Mouse (Mus musculus): ENCODE results near the gene Daxx. TPM values are rescaled to one million over a fixed set of nuclear protein-coding genes. Genes with fewer than 3 reads are reported as not detected.

The Daxx gene
- polyA plus RNA-seq, 1 experiment from 2014 or later: 41.6 TPM

DNA sequence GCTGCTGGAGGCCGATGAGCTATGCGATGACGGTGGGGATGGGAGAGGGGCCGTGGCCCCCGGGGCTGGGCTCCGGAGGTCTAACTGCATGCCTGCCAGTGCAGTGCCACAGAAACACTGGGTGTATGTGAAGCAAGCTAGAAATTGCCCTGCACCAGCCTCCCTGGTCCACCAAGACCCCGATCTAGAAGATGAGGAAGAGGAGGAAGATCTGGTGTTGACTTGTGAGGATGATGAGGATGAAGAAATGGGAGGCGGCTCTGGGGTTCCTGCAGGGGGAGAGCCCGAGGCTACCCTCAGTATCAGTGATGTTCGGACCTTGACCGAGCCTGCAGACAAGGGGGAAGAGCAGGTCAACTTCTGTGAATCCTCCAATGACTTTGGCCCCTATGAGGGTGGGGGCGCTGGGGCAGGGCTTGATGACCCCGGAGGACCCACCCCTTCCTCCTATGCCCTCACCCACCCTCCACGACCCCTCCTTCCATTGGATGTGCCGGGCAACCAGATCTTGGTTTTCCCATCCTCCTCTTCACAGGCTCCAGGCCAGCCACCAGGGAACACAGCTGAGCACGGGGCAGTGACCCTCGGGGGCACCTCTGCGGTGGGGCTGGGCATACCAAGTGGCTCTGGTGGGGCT is 8.6 kb downstream of the Daxx start:
- Histone ChIP-seq H3K4me3 (ENCODE audit: low read length) (no peak overlapping the region), H3K27ac (ENCODE audit: low read length) (no peak overlapping the region), H3K9me3 (ENCODE audit: control insufficient read depth, low read length) (no peaks in the 10 kb centered on the region), H3K4me2 (ENCODE audit: low read depth, low read length) (no peak overlapping the region), H3K4me1 (ENCODE audit: control insufficient read depth, insufficient read depth, low read length) (peaks cover 24% of the 10 kb centered on the region), H3K9ac (ENCODE audit: low read depth, low read length) (no peak overlapping the region), H3K27me3 (replicated peaks; ENCODE audit: control insufficient read depth, insufficient read depth, low read length) (no peaks in the 10 kb centered on the region), H3K36me3 (ENCODE audit: control insufficient read depth, insufficient read depth, low read length) (peaks cover 17% of the 10 kb centered on the region)
- WGBS: 83% methylated on average over 18 of the region's 18 CpGs
- no peak for ATAC-seq

DNA sequence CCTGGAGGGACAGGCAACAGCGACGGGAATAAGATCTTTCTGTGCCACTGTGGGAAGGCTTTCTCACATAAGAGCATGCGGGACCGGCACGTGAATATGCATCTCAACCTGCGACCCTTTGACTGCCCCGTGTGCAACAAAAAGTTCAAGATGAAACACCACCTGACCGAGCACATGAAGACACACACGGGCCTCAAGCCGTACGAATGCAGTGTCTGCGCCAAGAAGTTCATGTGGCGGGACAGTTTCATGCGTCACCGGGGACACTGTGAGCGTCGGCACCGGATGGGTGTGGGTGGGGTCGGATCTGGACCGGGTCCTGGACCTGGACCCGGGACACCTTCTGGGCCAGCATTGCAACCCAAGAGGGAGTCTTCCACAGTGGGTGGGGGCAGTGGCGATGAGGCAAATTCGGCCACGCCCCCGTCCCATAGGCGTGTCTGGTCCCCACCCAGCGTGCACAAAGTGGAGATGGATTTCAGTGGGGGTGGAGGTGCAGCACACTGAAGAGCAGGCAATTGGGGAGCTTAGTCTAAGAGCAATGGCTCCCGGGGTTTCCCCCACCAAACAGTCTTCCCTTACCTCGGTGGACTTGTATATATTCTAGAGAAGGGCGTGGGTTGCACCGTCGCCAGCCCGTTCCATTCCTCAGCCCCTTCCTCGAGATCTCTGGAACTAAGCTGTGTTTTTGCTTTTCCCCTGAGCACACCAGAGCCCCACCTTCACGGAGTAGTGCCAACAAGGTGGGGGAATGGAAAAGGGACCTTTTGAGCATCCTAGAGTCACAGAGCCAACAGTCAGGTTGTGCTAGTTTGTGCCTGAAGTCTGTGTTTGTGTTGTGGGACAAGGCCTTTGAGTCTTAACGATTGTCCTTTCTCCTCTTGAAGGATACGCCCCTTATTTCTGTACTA is 9.3 kb downstream of the Daxx start:
- peaks cover 24% of the 10 kb centered on the region for H3K4me1 ChIP-seq (ENCODE audit: control insufficient read depth, insufficient read depth, low read length)
- WGBS: 57% methylated on average over 37 of the region's 37 CpGs

DNA sequence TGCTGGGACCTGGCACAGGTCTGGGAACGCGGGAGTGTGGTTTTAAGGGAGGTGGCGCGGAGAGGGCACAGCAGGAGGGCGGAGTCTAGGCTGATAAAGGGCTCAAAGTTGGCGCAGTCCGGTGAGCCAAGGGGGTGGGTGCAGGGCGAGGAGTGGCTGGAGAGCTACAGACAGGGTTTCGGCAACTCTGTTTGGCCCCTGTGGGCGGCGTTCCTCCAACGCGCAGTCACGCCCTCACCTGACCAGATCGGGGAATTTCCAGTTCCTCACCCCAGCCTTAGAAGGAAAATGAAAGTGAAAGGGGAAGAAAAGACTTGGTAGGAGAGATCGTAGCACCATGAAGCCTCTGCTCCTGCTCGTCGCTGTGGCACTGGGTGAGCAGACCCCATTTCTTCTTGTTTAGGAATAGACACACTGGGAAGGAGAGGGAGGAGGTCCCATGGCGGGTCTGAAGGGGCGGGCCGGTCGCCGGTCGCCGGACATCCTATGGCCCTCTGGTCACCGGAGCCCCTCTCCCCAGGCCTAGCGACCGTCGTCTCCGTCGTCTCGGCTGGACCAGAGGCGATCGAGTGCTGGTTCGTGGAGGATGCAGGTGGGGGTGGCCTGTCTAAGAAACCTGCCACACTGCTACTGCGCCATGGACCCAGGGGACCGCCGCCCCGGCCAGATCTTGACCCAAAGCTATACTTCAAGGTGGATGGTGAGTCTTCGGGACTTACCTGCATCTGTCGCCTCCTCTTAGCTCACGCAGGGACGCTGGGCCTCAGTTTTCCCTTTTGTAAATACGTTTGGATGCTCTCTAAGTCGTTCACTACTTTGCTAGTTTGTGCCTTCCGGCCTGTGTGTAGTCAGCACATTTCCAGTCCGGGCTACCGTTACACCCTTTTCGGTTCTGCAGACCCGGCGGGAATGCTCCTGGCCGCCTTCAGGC is 10.4 kb downstream of the Daxx start:
- H3K4me1 ChIP-seq (ENCODE audit: control insufficient read depth, insufficient read depth, low read length): peaks cover 24% of the 10 kb centered on the region
- H3K4me3 ChIP-seq (ENCODE audit: low read length): peak overlapping the region; percentile 81
- under 1% methylated on average over 52 of the region's 52 CpGs for WGBS
- peak; percentile 27 for ATAC-seq
- peaks cover 7% of the 10 kb centered on the region; the same call in 1 of the 2 replicates for H3K36me3 ChIP-seq (ENCODE audit: control insufficient read depth, insufficient read depth, low read length)
- H3K27me3 ChIP-seq (replicated peaks; ENCODE audit: control insufficient read depth, insufficient read depth, low read length): no peaks in the 10 kb centered on the region
- peak overlapping the region; percentile 97 for H3K4me2 ChIP-seq (ENCODE audit: low read depth, low read length)
- no peaks in the 10 kb centered on the region for H3K9me3 ChIP-seq (ENCODE audit: control insufficient read depth, low read length)
- H3K9ac ChIP-seq (ENCODE audit: low read depth, low read length): peak overlapping the region; percentile 80
- H3K27ac ChIP-seq (ENCODE audit: low read length): peak overlapping the region; percentile 85

More for the DNA sequence above, 9.3 kb downstream of the Daxx start:
- Histone ChIP-seq H3K27ac (ENCODE audit: low read length) (peak overlapping the region; percentile 85; the same call in 1 of the 2 replicates), H3K4me2 (ENCODE audit: low read depth, low read length) (peak overlapping the region; percentile 97), H3K36me3 (ENCODE audit: control insufficient read depth, insufficient read depth, low read length) (peaks cover 15% of the 10 kb centered on the region), H3K9ac (ENCODE audit: low read depth, low read length) (peak overlapping the region; percentile 80; the same call in 1 of the 2 replicates), H3K4me3 (ENCODE audit: low read length) (peak overlapping the region; percentile 81), H3K9me3 (ENCODE audit: control insufficient read depth, low read length) (no peaks in the 10 kb centered on the region), H3K27me3 (replicated peaks; ENCODE audit: control insufficient read depth, insufficient read depth, low read length) (no peaks in the 10 kb centered on the region)
- no peak for ATAC-seq

DNA sequence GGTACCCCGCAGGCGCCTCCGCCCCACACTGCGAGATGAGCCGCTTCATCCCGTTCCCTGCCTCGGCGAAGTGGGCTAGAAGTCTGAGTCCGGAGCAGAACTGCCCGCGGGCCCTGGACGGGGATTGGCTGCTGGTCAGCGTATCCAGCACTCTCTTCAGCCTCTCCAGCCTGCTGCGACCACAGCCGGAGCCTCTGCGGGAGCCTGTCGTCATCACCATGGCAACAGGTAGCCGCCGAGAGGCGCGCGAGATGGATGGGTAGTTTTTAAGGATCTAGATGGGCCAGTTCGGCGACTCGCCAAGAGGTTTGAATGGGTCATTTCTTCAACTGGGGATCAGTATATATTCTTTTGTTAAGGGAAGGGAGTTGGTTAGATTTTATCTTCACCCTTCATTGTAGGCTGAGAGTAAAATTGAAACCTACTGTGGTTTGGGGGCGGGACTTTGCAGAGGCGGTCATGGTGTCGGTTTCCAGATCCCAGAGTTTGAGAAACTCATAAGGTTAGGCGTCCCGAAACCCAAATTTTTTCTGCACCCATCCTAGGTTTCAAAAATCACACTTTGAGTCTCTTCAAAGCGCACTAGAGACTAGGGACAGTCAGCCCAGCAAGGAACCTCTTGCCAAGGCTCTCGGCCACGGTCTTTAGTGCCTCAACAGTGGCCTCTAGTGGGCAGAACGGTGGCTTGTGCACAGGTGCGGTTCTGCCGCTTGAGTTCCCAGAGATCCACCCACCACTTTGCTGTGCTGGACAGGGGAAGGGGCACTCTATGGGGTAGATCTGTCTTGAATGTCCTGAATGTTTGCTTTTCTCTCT is 11.3 kb downstream of the Daxx start:
- peaks cover 3% of the 10 kb centered on the region; the same call in 1 of the 2 replicates for H3K9me3 ChIP-seq (ENCODE audit: control insufficient read depth, low read length)
- no peaks in the 10 kb centered on the region for H3K27me3 ChIP-seq (replicated peaks; ENCODE audit: control insufficient read depth, insufficient read depth, low read length)
- H3K9ac ChIP-seq (ENCODE audit: low read depth, low read length): peak overlapping the region; percentile 80
- H3K4me1 ChIP-seq (ENCODE audit: control insufficient read depth, insufficient read depth, low read length): peaks cover 17% of the 10 kb centered on the region
- peak overlapping the region; percentile 85 for H3K27ac ChIP-seq (ENCODE audit: low read length)
- peak overlapping the region; percentile 81 for H3K4me3 ChIP-seq (ENCODE audit: low read length)
- WGBS: 1% methylated on average over 36 of the region's 36 CpGs
- H3K4me2 ChIP-seq (ENCODE audit: low read depth, low read length): peak overlapping the region; percentile 97
- H3K36me3 ChIP-seq (ENCODE audit: control insufficient read depth, insufficient read depth, low read length): peaks cover 10% of the 10 kb centered on the region; the same call in 1 of the 2 replicates
- ATAC-seq: peak; percentile 27

DNA sequence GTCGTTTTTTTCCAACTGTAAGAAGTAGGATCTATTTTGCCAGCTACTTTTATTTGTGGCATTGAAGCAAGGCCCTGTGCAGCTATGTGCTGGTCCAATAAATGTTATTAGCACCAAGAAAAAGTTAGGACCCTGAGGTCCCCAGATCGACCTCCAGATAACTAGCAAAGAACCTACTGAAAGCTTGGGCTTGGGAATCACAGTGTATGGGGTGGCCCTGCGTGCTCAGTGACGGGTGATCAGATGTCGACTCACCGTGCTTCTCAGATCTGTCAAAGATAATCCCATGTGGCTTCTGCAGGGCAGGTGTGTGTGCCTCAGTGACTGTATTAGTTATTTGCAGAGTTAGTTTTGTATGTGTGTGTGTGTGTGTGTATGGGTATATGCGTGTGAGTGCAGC is 12.1 kb downstream of the Daxx start:
- Histone ChIP-seq H3K9ac (ENCODE audit: low read depth, low read length) (no peak overlapping the region), H3K4me2 (ENCODE audit: low read depth, low read length) (no peak overlapping the region), H3K27ac (ENCODE audit: low read length) (no peak overlapping the region), H3K36me3 (ENCODE audit: control insufficient read depth, insufficient read depth, low read length) (peaks cover 17% of the 10 kb centered on the region), H3K9me3 (ENCODE audit: control insufficient read depth, low read length) (peaks cover 3% of the 10 kb centered on the region; the same call in 1 of the 2 replicates), H3K4me1 (ENCODE audit: control insufficient read depth, insufficient read depth, low read length) (peaks cover 16% of the 10 kb centered on the region), H3K4me3 (ENCODE audit: low read length) (no peak overlapping the region), H3K27me3 (replicated peaks; ENCODE audit: control insufficient read depth, insufficient read depth, low read length) (no peaks in the 10 kb centered on the region)
- 89% methylated on average over 7 of the region's 7 CpGs for WGBS
- ATAC-seq: no peak

DNA sequence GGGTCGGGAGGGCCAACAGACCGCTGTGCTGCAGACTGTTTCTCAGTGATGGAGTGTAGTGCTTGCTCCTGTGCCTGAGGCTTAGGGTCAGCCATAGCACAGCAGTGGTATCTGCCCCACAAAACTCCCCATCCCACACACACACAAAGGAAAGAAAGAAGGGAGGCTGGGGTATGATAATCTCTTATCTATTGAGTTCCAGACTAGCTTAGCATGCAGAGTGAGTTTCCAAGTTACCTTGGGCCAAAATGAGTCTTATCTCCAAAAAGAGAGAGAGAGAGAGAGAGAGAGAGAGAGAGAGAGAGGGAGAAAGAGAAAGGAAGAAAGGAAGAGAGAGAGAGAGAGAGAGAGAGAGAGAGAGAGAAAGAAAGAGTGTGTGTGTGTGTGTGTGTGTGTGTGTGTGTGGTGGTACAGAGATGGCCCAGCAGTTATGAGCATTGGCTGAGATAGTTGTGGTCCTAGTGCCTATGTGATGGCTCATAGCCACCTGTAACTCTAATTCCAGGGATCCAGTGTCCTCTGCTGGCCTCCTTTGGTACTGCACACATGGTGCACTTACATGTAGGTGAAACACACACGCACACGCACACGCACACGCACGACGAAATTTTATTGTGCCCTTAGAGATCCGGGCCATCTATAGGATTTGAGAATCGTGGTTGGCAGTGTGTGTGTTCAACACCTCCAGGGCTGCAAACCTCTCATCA is 15.5 kb downstream of the Daxx start:
- Histone ChIP-seq H3K9ac (ENCODE audit: low read depth, low read length) (no peak overlapping the region), H3K4me3 (ENCODE audit: low read length) (no peak overlapping the region), H3K36me3 (ENCODE audit: control insufficient read depth, insufficient read depth, low read length) (peaks cover 11% of the 10 kb centered on the region; the same call in 1 of the 2 replicates), H3K9me3 (ENCODE audit: control insufficient read depth, low read length) (peaks cover 3% of the 10 kb centered on the region; the same call in 1 of the 2 replicates), H3K4me2 (ENCODE audit: low read depth, low read length) (no peak overlapping the region), H3K27ac (ENCODE audit: low read length) (no peak overlapping the region), H3K4me1 (ENCODE audit: control insufficient read depth, insufficient read depth, low read length) (peaks cover 6% of the 10 kb centered on the region; the same call in 1 of the 2 replicates), H3K27me3 (replicated peaks; ENCODE audit: control insufficient read depth, insufficient read depth, low read length) (no peaks in the 10 kb centered on the region)
- WGBS: 85% methylated on average over 10 of the region's 10 CpGs
- no peak for ATAC-seq

DNA sequence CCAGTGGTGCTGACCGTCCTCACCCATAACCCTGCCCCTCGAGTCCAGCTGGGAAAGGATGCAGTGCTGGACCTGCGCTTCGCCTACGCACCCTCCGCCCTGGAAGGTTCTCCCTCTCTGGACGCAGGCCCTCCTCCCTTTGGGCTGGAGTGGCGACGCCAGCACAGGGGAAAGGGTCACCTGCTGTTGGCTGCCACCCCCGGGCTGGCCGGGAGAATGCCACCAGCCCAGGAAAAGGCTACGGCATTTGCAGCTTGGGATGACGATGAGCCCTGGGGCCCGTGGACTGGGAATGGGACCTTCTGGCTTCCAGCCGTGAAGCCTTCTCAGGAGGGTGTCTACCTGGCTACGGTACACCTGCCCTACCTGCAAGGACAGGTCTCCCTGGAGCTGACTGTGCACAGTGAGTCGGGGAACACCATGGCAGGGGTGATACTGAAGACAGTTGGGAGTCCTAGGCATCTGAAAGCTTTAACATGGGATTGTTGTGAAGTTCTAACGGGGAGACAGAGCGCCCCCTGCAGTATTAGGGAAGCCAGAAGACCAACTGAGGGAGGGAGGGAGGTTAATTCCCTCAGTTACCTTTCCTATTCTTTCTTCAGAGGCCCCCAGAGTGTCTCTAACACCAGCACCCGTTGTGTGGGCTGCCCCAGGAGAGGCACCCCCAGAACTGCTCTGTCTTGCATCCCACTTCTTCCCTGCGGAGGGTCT is 16.3 kb downstream of the Daxx start:
- no peak overlapping the region for H3K4me2 ChIP-seq (ENCODE audit: low read depth, low read length)
- no peak overlapping the region for H3K9ac ChIP-seq (ENCODE audit: low read depth, low read length)
- no peak overlapping the region for H3K4me3 ChIP-seq (ENCODE audit: low read length)
- no peaks in the 10 kb centered on the region for H3K27me3 ChIP-seq (replicated peaks; ENCODE audit: control insufficient read depth, insufficient read depth, low read length)
- peaks cover 7% of the 10 kb centered on the region for H3K4me1 ChIP-seq (ENCODE audit: control insufficient read depth, insufficient read depth, low read length)
- peaks cover 11% of the 10 kb centered on the region; the same call in 1 of the 2 replicates for H3K36me3 ChIP-seq (ENCODE audit: control insufficient read depth, insufficient read depth, low read length)
- H3K9me3 ChIP-seq (ENCODE audit: control insufficient read depth, low read length): peaks cover 3% of the 10 kb centered on the region; the same call in 1 of the 2 replicates
- no peak overlapping the region for H3K27ac ChIP-seq (ENCODE audit: low read length)
- ATAC-seq: no peak
- 87% methylated on average over 21 of the region's 21 CpGs for WGBS

Data from intestine, embryonic 16.5 days (tissue).